Mouse (Mus musculus): ENCODE data around the gene Cyp20a1.

Gene Cyp20a1

DNA sequence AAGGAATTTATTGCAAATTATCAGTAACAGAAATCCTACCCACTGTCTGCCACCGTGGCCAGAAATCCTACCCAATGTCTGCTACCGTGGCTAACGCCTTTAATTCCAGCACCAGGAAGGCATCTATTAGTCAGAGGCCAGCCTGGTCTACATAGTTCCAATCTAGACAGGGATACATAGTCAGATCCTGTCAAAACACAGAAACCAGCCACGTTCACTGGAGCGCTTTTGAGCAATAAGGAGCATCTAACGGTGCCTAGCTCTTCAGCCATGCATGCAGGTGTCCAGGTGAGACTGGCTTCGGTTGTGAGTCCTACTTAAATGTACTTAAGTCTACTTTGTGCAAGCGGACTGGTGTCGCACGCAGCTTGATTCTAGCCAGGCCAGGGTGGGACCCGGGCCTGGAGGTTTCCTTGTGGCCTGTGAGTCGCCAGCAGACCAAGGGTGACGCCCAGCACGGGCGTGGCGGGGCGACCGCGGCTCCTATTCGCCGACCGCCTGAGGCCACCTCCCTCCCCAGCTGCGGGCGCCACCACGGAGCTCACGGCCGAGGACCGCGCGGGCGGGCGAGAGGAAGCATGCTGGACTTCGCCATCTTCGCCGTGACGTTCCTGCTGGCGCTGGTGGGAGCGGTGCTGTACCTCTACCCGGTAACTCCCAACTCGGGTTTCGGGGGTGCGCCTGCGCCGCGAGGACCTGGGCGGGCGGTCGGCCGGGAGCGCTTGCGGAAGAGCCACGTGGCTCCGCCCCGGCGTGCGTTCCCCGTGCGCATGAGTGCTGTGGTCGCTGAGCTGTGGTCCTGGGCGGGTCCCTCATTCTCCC lies at the start of gene Cyp20a1:
Gene Cyp20a1, plus strand, starts transcription at position 516 of the 822 bp plus-strand sequence.
- in situ Hi-C loops (cut with MboI; ENCODE audit: unreplicated experiment in 2 of 2) = no loop called here

DNA sequence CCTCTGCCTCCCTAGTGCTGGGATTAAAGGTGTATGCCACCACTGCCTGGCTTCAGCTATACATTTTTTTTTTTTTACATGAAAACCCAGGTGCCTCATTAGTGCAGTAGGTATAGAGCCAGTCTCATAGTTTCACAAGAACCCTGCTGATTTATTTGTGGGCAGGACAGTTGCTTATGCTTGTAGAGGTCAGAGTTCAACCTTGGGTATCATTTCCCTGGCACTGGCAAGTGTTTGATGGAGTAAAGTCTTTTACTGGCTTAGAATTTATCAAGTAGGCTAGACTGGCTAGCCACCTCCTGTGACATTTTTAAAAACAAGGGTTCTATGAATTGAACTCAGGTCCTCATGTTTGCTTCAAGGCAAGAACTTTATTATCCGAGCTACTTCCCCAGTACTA lies 49.2 kb upstream of the Cyp20a1 start:
- in situ Hi-C loops (cut with MboI; ENCODE audit: unreplicated experiment in 2 of 2) = loop anchor here (25.0 kb wide), 2 partner anchors 568 to 668 kb away; no protein-coding TSS in a partner anchor

DNA sequence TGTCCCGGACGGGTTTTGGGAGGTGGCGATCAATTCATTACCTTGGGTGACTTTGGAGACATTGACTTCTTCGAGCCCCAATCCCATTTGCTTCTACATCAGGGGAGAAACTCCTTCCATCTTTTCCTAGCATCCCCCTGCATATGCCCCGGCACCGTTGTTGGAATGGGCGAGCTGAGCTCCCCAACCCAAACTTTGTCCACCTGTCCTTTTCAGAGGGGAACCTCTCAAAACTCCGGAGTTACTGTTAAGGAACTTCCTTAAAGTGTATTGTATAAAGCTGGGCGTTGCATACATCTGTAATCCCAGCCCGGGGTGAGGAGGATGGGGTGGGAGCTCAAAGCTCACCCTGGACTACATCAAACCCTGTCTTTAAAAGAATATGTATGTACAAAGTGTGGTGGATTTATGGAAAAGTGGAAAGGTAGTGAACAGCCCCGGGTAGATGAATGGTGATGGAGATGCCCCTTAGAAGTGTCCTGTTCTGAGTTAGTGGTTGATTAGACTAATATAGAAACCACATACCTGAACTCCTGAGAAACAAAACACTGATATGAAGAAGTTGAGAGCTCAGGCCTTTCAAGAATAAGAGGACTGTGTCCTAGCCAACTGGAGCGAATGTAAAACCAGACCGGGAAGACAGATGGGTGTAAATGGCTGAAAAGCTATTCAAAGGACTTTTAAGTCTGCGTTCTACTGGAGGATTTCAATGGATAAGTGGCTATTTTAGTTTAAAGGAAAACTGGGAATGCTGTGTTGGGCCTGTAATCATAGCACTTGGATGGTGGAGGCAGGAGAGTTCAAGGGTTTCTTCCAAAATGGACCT lies 720 bp downstream of the Cyp20a1 start:
- in situ Hi-C loops (cut with MboI; ENCODE audit: unreplicated experiment in 2 of 2) = no loop called here

DNA sequence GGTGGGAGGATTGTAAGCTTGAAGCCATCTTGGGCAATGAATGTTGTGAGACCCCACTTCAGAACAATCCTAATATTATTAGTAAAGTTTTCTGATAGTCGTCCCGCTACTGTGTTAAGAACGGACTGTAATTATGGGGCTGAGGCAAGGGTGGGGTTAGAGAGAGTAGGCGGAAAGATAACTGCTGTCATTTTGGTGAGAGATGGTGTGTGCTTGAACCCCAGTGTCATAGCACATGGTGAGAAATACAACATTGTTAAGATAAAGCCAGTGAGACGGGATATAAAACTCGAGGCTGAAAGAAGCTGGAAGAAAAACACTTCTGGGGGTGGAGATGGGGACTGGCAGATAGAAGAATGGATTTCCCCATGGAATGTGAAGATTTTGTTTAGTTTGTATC lies 1.5 kb downstream of the Cyp20a1 start:
- in situ Hi-C loops (cut with MboI; ENCODE audit: unreplicated experiment in 2 of 2) = no loop called here

DNA sequence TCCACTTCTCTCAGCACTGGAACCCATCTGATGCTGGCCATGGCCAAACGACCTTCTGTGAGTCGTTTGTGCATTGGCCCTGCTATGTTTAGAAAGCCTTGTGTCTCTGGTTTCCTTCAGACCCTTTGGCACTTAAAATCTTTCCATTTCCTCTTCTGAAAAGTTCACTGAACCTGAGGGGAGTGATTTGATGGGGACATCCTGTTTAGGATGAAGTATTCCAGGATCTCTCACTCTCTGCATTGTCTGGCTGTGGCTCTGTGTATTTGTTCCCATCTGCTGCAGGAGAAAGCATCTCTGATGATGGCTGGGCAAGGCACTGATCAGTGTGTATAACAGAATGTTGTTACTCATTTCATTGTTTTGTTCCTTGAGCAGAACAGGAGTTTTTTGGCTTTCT lies 2.6 kb downstream of the Cyp20a1 start:
- in situ Hi-C loops (cut with MboI; ENCODE audit: unreplicated experiment in 2 of 2) = no loop called here

DNA sequence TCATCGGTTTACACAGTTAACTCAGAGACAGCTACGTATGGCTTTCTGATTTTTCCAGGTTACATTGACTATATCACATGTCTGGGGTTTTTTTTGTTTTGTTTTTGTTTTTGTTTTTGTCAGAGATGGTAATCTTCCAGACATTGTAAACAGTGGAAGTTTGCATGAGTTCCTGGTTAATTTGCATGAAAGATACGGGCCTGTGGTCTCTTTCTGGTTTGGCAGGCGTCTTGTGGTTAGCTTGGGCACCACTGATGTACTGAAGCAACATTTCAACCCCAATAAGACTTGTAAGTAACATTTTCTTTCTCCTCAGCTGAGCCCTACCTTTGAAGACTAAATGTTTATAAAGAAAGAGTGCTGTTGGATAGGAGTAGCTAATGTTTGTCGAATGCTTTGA lies 9.7 kb downstream of the Cyp20a1 start:
- in situ Hi-C loops (cut with MboI; ENCODE audit: unreplicated experiment in 2 of 2) = no loop called here

DNA sequence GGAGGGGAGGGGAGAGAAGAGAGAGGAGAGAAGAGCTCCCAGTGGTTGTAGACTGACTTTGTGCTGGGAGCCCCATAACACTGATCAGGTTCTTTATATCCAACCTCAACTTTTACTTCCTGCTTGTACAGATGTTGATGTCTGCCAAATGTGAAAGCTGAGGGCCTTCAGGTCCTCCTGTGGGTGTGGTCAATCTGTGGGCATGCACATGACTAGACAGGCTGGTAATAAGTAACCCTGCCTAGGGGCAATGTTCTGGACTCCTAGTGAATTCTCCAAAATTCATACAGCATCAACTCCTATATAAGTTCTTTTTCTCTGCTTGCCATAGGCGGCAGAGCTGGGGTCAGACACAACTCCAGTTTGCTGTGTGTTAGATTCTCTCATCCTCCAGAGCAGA lies 18.5 kb downstream of the Cyp20a1 start:
- in situ Hi-C loops (cut with MboI; ENCODE audit: unreplicated experiment in 2 of 2) = no loop called here

DNA sequence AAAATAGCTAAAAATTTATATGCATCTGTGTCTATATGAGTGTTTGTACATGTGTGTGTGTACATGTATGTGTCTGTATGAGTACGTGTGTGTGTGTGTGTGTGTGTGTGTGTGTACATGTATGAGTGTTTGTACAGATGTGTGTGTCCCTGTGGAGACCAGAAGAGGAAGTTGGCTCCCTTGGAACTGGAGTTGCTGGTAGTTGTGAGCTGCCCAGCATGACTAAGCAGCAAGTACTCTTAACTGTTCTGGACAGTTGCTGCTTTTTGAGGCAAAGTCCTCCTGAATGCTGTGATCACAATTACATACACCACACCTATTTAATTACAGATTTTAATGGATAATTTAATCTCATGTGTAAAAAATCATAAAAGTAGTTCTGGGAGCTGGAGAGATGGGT lies 33.4 kb downstream of the Cyp20a1 start:
- in situ Hi-C loops (cut with MboI; ENCODE audit: unreplicated experiment in 2 of 2) = no loop called here

DNA sequence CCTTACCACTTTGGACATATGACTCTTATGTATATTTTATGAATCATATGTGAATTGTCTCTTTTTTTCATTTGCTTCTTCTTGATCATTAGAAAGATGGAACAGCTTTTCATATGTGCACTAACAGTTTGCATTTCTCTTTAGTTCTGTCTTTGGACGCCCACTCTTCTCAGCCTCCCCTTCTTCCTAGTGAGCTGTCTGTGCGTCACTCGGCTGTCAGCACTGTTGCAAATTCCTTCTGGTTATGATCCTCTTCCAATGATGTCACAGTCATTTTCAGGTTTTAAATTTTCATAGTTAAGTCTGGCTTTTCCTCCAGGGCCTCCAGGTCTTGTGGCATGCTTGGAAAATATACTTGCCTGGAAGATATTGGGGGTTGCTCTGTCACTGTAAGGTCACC lies 38.8 kb downstream of the Cyp20a1 start:
- in situ Hi-C loops (cut with MboI; ENCODE audit: unreplicated experiment in 2 of 2) = no loop called here

DNA sequence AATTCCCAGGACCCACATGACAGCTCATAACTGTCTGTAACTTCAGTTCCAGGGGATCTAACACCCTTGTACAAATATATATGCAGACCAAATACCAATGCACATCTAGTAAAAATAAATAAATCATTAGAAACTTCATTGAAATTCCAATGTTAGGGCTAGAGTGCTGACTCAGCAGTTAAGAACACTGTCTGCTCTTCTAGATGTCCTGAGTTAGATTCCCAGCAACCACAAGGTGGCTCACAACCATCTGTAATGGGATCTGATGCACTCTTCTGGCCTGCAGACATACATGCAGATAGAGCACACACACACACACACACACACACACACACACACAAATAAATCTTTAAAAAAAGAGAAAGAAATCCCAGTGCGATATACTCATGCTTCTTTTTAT lies 61.7 kb downstream of the Cyp20a1 start:
- in situ Hi-C loops (cut with MboI; ENCODE audit: unreplicated experiment in 2 of 2) = loop anchor here in 1 of 2 experiments (25.0 kb wide), 1 partner anchor 457 kb away; no protein-coding TSS in a partner anchor

DNA sequence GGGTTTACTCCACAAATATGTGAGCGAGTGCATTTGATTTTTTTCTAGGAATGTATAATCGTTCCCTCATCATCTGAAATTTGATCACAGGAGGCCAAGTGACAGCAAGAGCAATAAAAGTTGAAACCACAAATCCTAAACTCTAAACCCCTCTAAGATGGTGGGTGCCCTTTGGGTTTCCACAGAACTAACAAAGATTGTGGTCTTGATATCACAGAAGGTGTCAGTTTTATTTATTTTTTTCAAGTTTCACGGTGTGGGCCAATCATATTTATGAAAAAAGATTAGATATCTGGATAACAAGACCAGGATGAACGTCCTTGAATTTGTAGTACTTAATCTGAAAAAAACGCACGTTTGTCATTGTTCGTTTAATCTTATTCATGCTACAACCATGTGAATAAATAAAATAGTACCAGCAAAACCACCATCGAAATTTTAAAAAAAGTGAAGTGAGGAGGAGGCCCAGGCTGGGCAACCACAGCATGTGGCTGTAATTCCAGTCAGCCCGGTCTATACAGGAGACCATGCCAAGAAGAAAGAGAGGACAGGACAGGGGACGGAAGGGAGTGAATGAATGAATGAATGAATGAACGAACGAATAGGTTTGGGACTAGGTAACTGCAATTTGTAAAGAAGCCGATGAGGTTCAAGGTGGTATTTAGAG lies 65.5 kb downstream of the Cyp20a1 start:
- in situ Hi-C loops (cut with MboI; ENCODE audit: unreplicated experiment in 2 of 2) = loop anchor here in 1 of 2 experiments (25.0 kb wide), 1 partner anchor 454 kb away; no protein-coding TSS in a partner anchor

DNA sequence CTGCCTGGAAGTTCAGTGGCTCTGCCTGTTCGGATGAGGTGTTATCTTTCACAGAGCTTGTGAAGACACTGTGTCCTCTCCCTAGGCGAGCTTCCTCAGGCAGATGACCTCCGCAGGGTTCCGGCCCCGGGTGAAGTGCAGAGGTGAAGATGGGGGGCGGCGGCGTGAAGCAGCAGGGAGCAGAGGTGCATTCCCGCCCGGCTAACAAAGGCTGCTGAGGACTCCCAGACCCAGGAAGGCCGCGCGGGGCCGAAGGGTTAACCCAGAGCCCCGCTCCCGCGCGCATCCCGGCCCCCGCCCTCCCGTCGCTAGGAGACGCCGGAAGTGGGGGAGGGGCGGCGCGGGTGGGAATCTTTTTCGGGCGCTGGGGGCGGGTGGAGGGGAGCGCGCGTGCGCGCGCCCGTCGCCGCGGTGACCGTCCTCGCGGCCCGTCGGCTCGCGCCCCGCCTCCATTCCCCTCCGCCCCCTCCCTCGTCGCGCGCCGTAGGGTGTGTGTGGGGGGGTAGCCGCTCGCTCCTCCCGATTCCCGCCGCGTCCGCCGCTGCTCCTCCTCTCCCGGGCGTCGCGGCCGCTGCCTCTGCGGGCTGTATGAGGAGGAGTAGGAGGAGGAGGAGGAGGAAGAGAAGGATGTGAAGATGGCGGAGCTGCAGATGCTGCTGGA lies 66.2 kb downstream of the Cyp20a1 start, which contains the start of gene Abi2:
Gene Abi2, plus strand, starts transcription at position 452 of the 661 bp plus-strand sequence.
- in situ Hi-C loops (cut with MboI; ENCODE audit: unreplicated experiment in 2 of 2) = loop anchor here in 1 of 2 experiments (25.0 kb wide), 1 partner anchor 453 kb away; no protein-coding TSS in a partner anchor

DNA sequence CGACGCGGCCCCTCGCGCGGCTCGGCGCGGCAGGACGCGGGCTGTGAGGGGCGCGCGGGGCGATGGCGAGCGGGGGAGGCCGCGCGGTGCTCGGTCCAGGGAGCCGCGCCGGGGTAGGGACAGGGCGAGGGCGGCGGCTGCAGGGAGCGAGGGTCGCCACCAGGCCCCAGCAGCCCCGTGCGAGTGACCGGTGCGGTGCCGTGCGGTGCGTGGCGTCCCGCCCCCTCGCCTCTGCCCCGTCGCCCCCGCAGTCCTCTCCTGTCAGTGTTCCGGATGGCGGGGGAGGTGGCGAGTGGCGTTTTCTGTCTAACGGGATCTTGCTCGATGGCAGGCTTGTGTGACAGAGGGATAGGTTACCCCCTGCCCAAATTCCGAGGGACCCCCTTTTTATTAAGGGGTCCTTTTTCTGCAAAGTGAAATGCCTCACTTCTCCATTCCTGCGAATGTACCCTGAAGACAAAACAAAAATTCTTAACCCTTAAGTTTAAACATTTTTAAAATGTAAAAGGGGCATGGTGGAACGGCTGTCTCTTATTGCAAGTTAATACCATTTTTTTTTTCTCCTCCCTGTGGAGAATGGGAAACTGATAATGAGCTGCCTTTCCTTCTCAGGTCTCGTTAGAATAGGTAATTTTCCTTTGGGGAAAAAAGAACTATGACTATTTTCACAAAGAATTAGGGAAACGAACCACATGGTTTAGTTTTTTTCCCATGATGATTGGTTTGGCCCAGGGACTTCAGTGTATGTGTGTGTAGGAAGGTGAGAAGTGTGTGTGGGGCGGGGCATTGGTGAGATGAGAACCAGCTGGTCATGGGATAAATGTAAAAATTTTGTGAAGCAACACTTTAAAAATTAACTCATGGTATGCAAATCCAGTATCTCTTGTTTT lies 67.0 kb downstream of the Cyp20a1 start:
- in situ Hi-C loops (cut with MboI; ENCODE audit: unreplicated experiment in 2 of 2) = loop anchor here in 1 of 2 experiments (25.0 kb wide), 1 partner anchor 452 kb away; no protein-coding TSS in a partner anchor

DNA sequence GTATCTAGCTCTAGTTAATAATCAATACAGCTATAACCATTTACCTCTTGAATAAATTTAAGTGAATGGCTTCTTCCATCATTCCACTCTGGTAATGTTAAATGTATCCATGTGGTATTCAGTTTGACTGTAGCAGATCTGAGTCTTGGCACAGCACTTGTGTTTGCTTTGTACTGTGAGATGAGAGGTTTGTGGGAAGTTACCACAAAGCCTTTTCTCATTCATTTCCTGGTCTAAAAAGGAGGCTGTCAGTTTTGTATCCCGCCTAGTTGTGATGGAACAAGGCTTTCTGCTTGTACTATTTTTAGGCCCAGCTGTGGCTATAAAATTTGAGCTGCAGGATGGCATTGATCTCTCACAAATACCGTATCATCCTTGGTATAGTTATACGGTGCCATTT lies 73.6 kb downstream of the Cyp20a1 start:
- in situ Hi-C loops (cut with MboI; ENCODE audit: unreplicated experiment in 2 of 2) = loop anchor here in 1 of 2 experiments (25.0 kb wide), 1 partner anchor 446 kb away; no protein-coding TSS in a partner anchor

DNA sequence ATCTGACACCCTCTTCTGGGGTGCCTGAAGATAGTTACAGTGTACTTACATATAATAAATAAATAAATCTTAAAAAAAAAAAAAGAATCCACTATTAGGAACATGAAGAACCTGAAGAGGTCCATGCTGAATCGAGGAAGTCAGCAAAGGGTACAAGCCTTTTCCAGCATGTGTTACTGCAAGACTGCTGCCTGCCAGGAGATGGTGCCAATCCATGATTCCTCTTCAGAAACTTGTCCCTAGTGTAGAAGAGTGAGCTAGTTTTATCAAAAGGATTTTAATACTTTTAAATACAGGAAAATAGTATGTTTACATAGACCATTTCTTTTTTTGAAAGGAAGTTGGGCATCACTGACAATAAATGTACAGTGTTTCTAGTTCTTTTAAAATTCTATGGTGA lies 80.8 kb downstream of the Cyp20a1 start:
- in situ Hi-C loops (cut with MboI; ENCODE audit: unreplicated experiment in 2 of 2) = loop anchor here in 1 of 2 experiments (25.0 kb wide), 1 partner anchor 438 kb away; no protein-coding TSS in a partner anchor

DNA sequence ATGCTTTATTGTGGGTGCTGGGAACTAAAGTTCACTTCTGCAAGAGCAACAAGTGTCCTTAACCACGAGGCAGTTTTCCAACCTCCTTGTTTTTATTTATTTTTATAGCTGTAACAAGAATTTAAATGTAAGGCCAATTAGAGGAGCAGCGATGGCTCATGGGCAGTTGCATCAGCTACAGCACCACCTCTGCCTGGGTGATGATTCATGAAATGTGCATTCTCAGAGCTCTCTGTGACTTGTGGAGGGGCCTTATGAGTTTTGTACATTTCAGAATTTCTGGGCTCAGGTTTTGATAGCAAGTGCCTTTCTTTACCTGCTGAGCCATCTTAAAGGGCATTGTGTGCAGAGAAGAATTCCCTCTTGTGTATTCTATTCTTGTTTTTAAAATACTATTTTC lies 85.2 kb downstream of the Cyp20a1 start:
- in situ Hi-C loops (cut with MboI; ENCODE audit: unreplicated experiment in 2 of 2) = loop anchor here in 1 of 2 experiments (25.0 kb wide), 1 partner anchor 266 kb away; no protein-coding TSS in a partner anchor

DNA sequence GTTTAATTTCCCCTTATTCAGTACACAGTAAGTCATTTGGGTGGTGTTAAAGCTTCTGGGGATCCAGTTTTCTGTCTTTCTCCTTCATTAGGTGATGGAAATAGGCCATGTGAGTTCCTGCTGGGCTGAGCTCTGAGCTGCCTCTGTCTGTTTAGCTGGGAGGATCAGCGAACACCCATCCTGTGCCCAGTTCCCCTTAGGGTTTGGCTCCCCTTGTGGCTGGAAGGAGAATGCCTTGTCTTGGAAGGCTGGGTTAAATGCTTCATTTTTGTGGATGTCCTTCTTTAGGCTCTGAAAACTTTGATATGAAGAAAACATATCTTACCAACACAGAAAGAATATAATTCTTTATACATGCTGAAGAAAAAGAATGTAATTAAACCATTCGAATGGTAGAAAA lies 85.8 kb downstream of the Cyp20a1 start:
- in situ Hi-C loops (cut with MboI; ENCODE audit: unreplicated experiment in 2 of 2) = loop anchor here in 1 of 2 experiments (25.0 kb wide), 1 partner anchor 267 kb away; no protein-coding TSS in a partner anchor

DNA sequence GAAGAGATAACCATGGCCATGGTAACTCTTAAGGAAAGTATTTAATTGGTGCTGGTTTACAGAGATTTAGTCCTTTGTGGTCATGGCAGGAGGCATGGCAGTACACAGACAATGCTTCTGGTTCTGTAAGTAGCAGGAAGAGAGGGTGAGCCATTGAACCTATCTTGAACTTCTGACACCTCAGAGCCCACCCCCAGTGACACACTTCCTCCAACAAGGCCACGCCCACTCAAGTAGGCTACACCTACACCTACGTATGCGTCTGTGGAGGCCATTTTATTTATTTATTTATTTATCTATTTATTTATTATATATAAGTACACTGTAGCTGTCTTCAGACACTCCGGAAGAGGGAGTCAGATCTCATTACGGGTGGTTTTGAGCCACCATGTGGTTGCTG lies 88.4 kb downstream of the Cyp20a1 start:
- in situ Hi-C loops (cut with MboI; ENCODE audit: unreplicated experiment in 2 of 2) = loop anchor here in 1 of 2 experiments (25.0 kb wide), 1 partner anchor 269 kb away; no protein-coding TSS in a partner anchor

DNA sequence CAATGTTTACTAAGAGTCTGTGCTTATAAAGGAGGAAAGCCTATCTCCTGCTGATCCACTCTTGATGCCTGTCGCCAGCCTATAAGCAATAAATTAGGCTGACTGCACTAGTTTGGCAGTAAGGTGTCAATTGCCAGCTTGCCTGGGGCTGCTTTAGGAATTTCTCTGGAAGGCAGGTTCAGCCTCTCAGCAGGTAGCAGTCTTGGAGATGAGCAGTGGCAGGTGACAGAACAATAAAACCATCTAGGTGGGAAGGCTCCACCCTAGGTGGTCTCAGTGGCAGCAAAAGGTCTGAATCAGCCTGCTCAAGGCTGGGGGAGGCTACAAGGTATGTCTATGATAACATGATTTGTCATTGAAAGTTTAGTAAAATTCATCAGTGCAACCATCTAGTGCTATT lies 89.4 kb downstream of the Cyp20a1 start:
- in situ Hi-C loops (cut with MboI; ENCODE audit: unreplicated experiment in 2 of 2) = loop anchor here in 1 of 2 experiments (25.0 kb wide), 1 partner anchor 270 kb away; no protein-coding TSS in a partner anchor

Data from v-Abl transformed pro-B cells (cell line).